Mouse (Mus musculus) MEL-GATA-1-ER (cell line): ENCODE measurements at regions not wholly inside any gene's neighbourhood (a gene's known extent, or its start where the extent isn't known, plus 50 kb on each side); places are given as distances from the start of the nearest gene placed in this dataset.

Source experiments
- DNase-seq: peaks from one replicate; pipeline ENCODE4 v3.0.0-alpha.2; 2012; ENCODE audit warnings: low read depth; ENCODE audit errors: extremely low read depth

- no peak for DNase-seq
Measured at GRCm38 (mm10) chr12:57809961-57810360, 246.0 kb downstream of the Ttc6 start.

- no peak for DNase-seq
Measured at GRCm38 (mm10) chr12:57823809-57824208, 259.9 kb downstream of the Ttc6 start.

GRCm38 (mm10) chr12:57825754-57826153 is 261.8 kb downstream of the Ttc6 start:
- DNase-seq: peak; percentile 44

- no peak for DNase-seq
Measured at GRCm38 (mm10) chr12:57842813-57843212, 278.9 kb downstream of the Ttc6 start.

- DNase-seq: no peak
Measured at GRCm38 (mm10) chr12:57871028-57871427, 307.1 kb downstream of the Ttc6 start.

GRCm38 (mm10) chr12:57890783-57891478 is 320.6 kb upstream of the Sstr1 start:
- no peak for DNase-seq

GRCm38 (mm10) chr12:57891556-57891955 is 320.0 kb upstream of the Sstr1 start:
- DNase-seq: no peak

GRCm38 (mm10) chr12:57897751-57898250 is 313.8 kb upstream of the Sstr1 start:
- DNase-seq: no peak

- no peak for DNase-seq
Measured at GRCm38 (mm10) chr12:57904658-57905057, 306.9 kb upstream of the Sstr1 start.

- DNase-seq: no peak
Measured at GRCm38 (mm10) chr12:57918211-57918610, 293.4 kb upstream of the Sstr1 start.

- DNase-seq: no peak
Measured at GRCm38 (mm10) chr12:57922031-57922430, 289.5 kb upstream of the Sstr1 start.

- no peak for DNase-seq
Measured at GRCm38 (mm10) chr12:57924422-57924821, 287.1 kb upstream of the Sstr1 start.

GRCm38 (mm10) chr12:57926886-57927285 is 284.7 kb upstream of the Sstr1 start:
- DNase-seq: no peak

- no peak for DNase-seq
Measured at GRCm38 (mm10) chr12:57928030-57928429, 283.5 kb upstream of the Sstr1 start.

GRCm38 (mm10) chr12:57931856-57932255 is 279.7 kb upstream of the Sstr1 start:
- no peak for DNase-seq

- no peak for DNase-seq
Measured at GRCm38 (mm10) chr12:57949886-57950285, 261.7 kb upstream of the Sstr1 start.

GRCm38 (mm10) chr12:57958527-57958926 is 253.0 kb upstream of the Sstr1 start:
- DNase-seq: no peak

- DNase-seq: no peak
Measured at GRCm38 (mm10) chr12:57960171-57960570, 251.4 kb upstream of the Sstr1 start.

- no peak for DNase-seq
Measured at GRCm38 (mm10) chr12:57969168-57969567, 242.4 kb upstream of the Sstr1 start.

GRCm38 (mm10) chr12:57970163-57970562 is 241.4 kb upstream of the Sstr1 start:
- DNase-seq: no peak

- peak; percentile 27 for DNase-seq
Measured at GRCm38 (mm10) chr12:57972484-57972883, 239.1 kb upstream of the Sstr1 start.
